In genomic region chr8:105689256-105689982, GRCm38 (mm10) we compare ENCODE assay signal across 24 mouse cellular contexts. TPM values are rescaled to one million over a fixed set of nuclear protein-coding genes. Genes with fewer than 3 reads are reported as not detected.
DNase-seq lines count a peak whose midpoint lies in the region; ATAC-seq and TF ChIP-seq lines count a peak whose summit lies in the region.
"Had no signal": no experiment of that assay in that cellular context is flagged by ENCODE, and none has a peak within 500 bp of the region (broad histone marks: within the 10 kb centered on the region; RNA-seq: fewer than 3 reads in every experiment).

No protein-coding gene starts in this region.

- H3K4me2 ChIP-seq in forebrain, embryonic 11.5 days (ENCODE audit: low read depth, low read length, severe bottlenecking), result no peak overlapping the region
- no peak overlapping the region for H3K4me2 ChIP-seq in forebrain, embryonic 15.5 days (replicated peaks)
- H3K4me2 ChIP-seq: embryonic facial prominence, embryonic 12.5 days; embryonic facial prominence, embryonic 15.5 days; forebrain, embryonic 13.5 days had no signal

- 63% methylated on average over 35 of the region's 35 CpGs for WGBS in forebrain, embryonic 11.5 days
- WGBS in forebrain, embryonic 15.5 days, result 62% methylated on average over 35 of the region's 35 CpGs
- 72% methylated on average over 35 of the region's 35 CpGs for WGBS in kidney, adult 2 months

- H3K36me3 ChIP-seq in forebrain, embryonic 11.5 days (ENCODE audit: control insufficient read depth, insufficient read depth, low read length), result no peaks in the 10 kb centered on the region; the same call in 1 of the 2 replicates
- peaks cover 2% of the 10 kb centered on the region; the same call in 1 of the 2 replicates for H3K36me3 ChIP-seq in forebrain, embryonic 15.5 days
- no peaks in the 10 kb centered on the region for H3K36me3 ChIP-seq in kidney, adult 2 months (ENCODE audit: control insufficient read depth, insufficient read depth, low read length)

- no peak overlapping the region for H3K27ac ChIP-seq in forebrain, embryonic 11.5 days (ENCODE audit: low read depth, low read length)
- H3K27ac ChIP-seq in forebrain, embryonic 15.5 days (replicated peaks), result no peak overlapping the region
- no peak overlapping the region for H3K27ac ChIP-seq in kidney, adult 2 months (ENCODE audit: insufficient read depth, low read depth, low read length)
- H3K27ac ChIP-seq: embryonic facial prominence, embryonic 12.5 days; embryonic facial prominence, embryonic 15.5 days; forebrain, embryonic 10.5 days; forebrain, embryonic 13.5 days had no signal

- H3K4me1 ChIP-seq in forebrain, embryonic 11.5 days (replicated peaks; ENCODE audit: control insufficient read depth, insufficient read depth, low read length), result no peaks in the 10 kb centered on the region; the same call in 1 of the 2 replicates
- peaks cover 4% of the 10 kb centered on the region for H3K4me1 ChIP-seq in forebrain, embryonic 15.5 days
- peaks cover 3% of the 10 kb centered on the region; the same call in 1 of the 2 replicates for H3K4me1 ChIP-seq in kidney, adult 2 months (ENCODE audit: control insufficient read depth, insufficient read depth, low read length)

- H3K9me3 ChIP-seq in forebrain, embryonic 11.5 days (ENCODE audit: control insufficient read depth, low read length), result peaks cover 4% of the 10 kb centered on the region; the same call in 1 of the 2 replicates
- no peaks in the 10 kb centered on the region for H3K9me3 ChIP-seq in forebrain, embryonic 15.5 days
- H3K9me3 ChIP-seq: embryonic facial prominence, embryonic 15.5 days; forebrain, embryonic 13.5 days had no signal

- no peak for TF ChIP-seq CTCF in kidney, adult 2 months (conservative IDR thresholded peaks at IDR 0.05; ENCODE audit: insufficient read depth, insufficient read length, low read depth, low read length)

- H3K27me3 ChIP-seq in forebrain, embryonic 11.5 days (ENCODE audit: control insufficient read depth, insufficient read depth, low read length), result no peaks in the 10 kb centered on the region; the same call in 1 of the 2 replicates
- H3K27me3 ChIP-seq in forebrain, embryonic 15.5 days, result no peaks in the 10 kb centered on the region
- no peaks in the 10 kb centered on the region for H3K27me3 ChIP-seq in kidney, adult 2 months (replicated peaks; ENCODE audit: control insufficient read depth, insufficient read depth, low read length)
- H3K27me3 ChIP-seq: CH12.LX; forebrain, embryonic 13.5 days had no signal

- no peak overlapping the region for H3K4me3 ChIP-seq in forebrain, embryonic 11.5 days (ENCODE audit: low read depth, low read length)
- no peak overlapping the region for H3K4me3 ChIP-seq in forebrain, embryonic 15.5 days
- no peak overlapping the region for H3K4me3 ChIP-seq in kidney, adult 2 months (ENCODE audit: insufficient read depth, low read depth, low read length)
- H3K4me3 ChIP-seq: embryonic facial prominence, embryonic 12.5 days; embryonic facial prominence, embryonic 15.5 days; erythroblast, embryonic 14.5 days; forebrain, embryonic 10.5 days; forebrain, embryonic 13.5 days had no signal

- no peak for TF ChIP-seq POLR2A in kidney, adult 2 months (IDR thresholded peaks at IDR 0.05; ENCODE audit: low read depth, low read length)

- peak; percentile 9 for DNase-seq in cerebellum, adult 9-10 months
- no peak for DNase-seq in cerebellum, postnatal 36 days
- DNase-seq in forebrain, embryonic 11.5 days (ENCODE audit: low spot score), result peak; percentile 47
- peak; percentile 1 for DNase-seq in kidney, adult 11 months
- DNase-seq in kidney, adult 2 months, result no peak
- DNase-seq in liver, result no peak
- DNase-seq: adrenal gland, adult 8-10 months; adrenal gland, postnatal 14 days; adrenal gland, postnatal 36 days; B cell, adult 2 months; cerebellum, adult 11-12 months; cerebellum, adult 2 months; cerebellum, adult 9-11 months; cerebellum, postnatal 14 days had no signal

- no peak overlapping the region for H3K9ac ChIP-seq in forebrain, embryonic 11.5 days (ENCODE audit: low read length)
- H3K9ac ChIP-seq in forebrain, embryonic 15.5 days (replicated peaks), result no peak overlapping the region
- H3K9ac ChIP-seq: embryonic facial prominence, embryonic 12.5 days; embryonic facial prominence, embryonic 15.5 days; forebrain, embryonic 13.5 days had no signal

- ATAC-seq in forebrain, embryonic 11.5 days (replicated peaks; ENCODE audit: low FRiP score), result no peak
- no peak for ATAC-seq in forebrain, embryonic 15.5 days (replicated peaks)
- ATAC-seq: activated CD4-positive, CD25-positive, alpha-beta regulatory T cell, adult 4 months; CD4-positive, CD25-positive, alpha-beta regulatory T cell, adult 4 months; forebrain, embryonic 13.5 days; forebrain, embryonic 16.5 days had no signal

RNA-seq across cellular contexts. Expression of gene Carmil2, which starts 3.3 kb away (rescaled TPM):
- 1.8 and 2.0 TPM in 2 replicates for polyA plus RNA-seq in forebrain, embryonic 11.5 days (2014; fragmentation: Nextera tagmentation; extraction: Ambion mirVana)
- 12.1 and 12.3 TPM in 2 replicates for polyA plus RNA-seq in forebrain, embryonic 15.5 days (2015; fragmentation: Nextera tagmentation; extraction: Ambion mirVana)
- polyA plus RNA-seq in kidney, adult 2 months (2012; rRNA removed), result 0.88 and 2.7 TPM in 2 replicates

RNA-seq across cellular contexts. Expression of gene Acd, which starts 11.5 kb away (rescaled TPM):
- polyA plus RNA-seq in forebrain, embryonic 11.5 days (2014; fragmentation: Nextera tagmentation; extraction: Ambion mirVana), result 76.9 and 83.6 TPM in 2 replicates
- polyA plus RNA-seq in forebrain, embryonic 15.5 days (2015; fragmentation: Nextera tagmentation; extraction: Ambion mirVana), result 105 and 107 TPM in 2 replicates
- 39.9 and 44.4 TPM in 2 replicates for polyA plus RNA-seq in kidney, adult 2 months (2012; rRNA removed)

RNA-seq across cellular contexts. Expression of gene Pard6a, which starts 11.5 kb away (rescaled TPM):
- polyA plus RNA-seq in forebrain, embryonic 11.5 days (2014; fragmentation: Nextera tagmentation; extraction: Ambion mirVana), result 24.9 and 25.1 TPM in 2 replicates
- polyA plus RNA-seq in forebrain, embryonic 15.5 days (2015; fragmentation: Nextera tagmentation; extraction: Ambion mirVana), result 47.1 and 52.0 TPM in 2 replicates
- 18.7 and 20.8 TPM in 2 replicates for polyA plus RNA-seq in kidney, adult 2 months (2012; rRNA removed)

RNA-seq across cellular contexts. Expression of gene 4933405L10Rik, which starts 18.0 kb away (rescaled TPM):
- 0.36 TPM in 1 of 2 replicates, not detected in the other for polyA plus RNA-seq in forebrain, embryonic 11.5 days (2014; fragmentation: Nextera tagmentation; extraction: Ambion mirVana)
- polyA plus RNA-seq in forebrain, embryonic 15.5 days (2015; fragmentation: Nextera tagmentation; extraction: Ambion mirVana), result 0.15 TPM in 1 of 2 replicates, not detected in the other
- 0.10 and 0.19 TPM in 2 replicates for polyA plus RNA-seq in kidney, adult 2 months (2012; rRNA removed)
- polyA plus RNA-seq: activated CD4-positive, CD25-positive, alpha-beta regulatory T cell, adult 4 months; CD4-positive, CD25-positive, alpha-beta regulatory T cell, adult 4 months; erythroblast, embryonic 14.5 days; forebrain, embryonic 13.5 days had no signal

RNA-seq across cellular contexts. Expression of gene Enkd1, which starts 18.6 kb away (rescaled TPM):
- polyA plus RNA-seq in forebrain, embryonic 11.5 days (2014; fragmentation: Nextera tagmentation; extraction: Ambion mirVana), result 43.0 and 44.4 TPM in 2 replicates
- polyA plus RNA-seq in forebrain, embryonic 15.5 days (2015; fragmentation: Nextera tagmentation; extraction: Ambion mirVana), result 17.3 and 19.3 TPM in 2 replicates
- polyA plus RNA-seq in kidney, adult 2 months (2012; rRNA removed), result 6.8 and 7.6 TPM in 2 replicates

Comparison
In these comparisons a context has a peak if more than half of its experiments do, and no peak if none do; other contexts are left out.
1. DNase-seq: peak in cerebellum, adult 9-10 months (single experiment), forebrain, embryonic 11.5 days (single experiment) and kidney, adult 11 months (single experiment); none in cerebellum, postnatal 36 days (0 of 2), kidney, adult 2 months (single experiment) and liver (single experiment).